Mouse (Mus musculus) liver, embryonic 18 days (tissue): ENCODE results near the gene Gm16253. TPM values are rescaled to one million over a fixed set of nuclear protein-coding genes. Genes with fewer than 3 reads are reported as not detected.

Source experiments
- polyA plus RNA-seq: library from polyadenylated mRNA; depleted of rRNA; stranded (reverse); fragments of >200 nt; gene quantifications from 2 replicates; pipeline ENCODE4 v1.2.3, GENCODE M21; 2012; rRNA removed

Gene Gm16253
- not detected in 2 replicates for polyA plus RNA-seq

GRCm38 (mm10) chr3:96576690-96577541 is at the start of gene Gm16253:
Gm16253 (plus strand) TSS chr3:96576984.

GRCm38 (mm10) chr3:96557694-96558093 is 19.1 kb upstream of the Gm16253 start, which contains the start of gene Txnip:
Txnip (plus strand) TSS chr3:96557957.

GRCm38 (mm10) chr3:96593790-96594560 is 17.2 kb downstream of the Gm16253 start, which contains the start of gene Polr3gl:
Polr3gl (minus strand) TSS chr3:96594181.

GRCm38 (mm10) chr3:96596228-96596707 is 19.5 kb downstream of the Gm16253 start, which contains the start of gene Ankrd34a:
Ankrd34a (plus strand) TSS chr3:96596636.

GRCm38 (mm10) chr3:96600639-96601250 is 24.0 kb downstream of the Gm16253 start, which contains the start of gene Lix1l:
Lix1l (plus strand) TSS chr3:96601149.

GRCm38 (mm10) chr3:96629729-96630600 is 53.2 kb downstream of the Gm16253 start, which contains the start of gene Rbm8a:
Rbm8a (plus strand) TSS chr3:96629933.

Other genes starting within 250 kb of the Gm16253 start
- 0.05 and 0.07 TPM in 2 replicates for gene BC107364, start 124.7 kb upstream of the Gm16253 start, polyA plus RNA-seq
- 40.3 and 47.5 TPM in 2 replicates for gene Hfe2, start 51.8 kb upstream of the Gm16253 start, polyA plus RNA-seq
- 144 and 281 TPM in 2 replicates for gene Txnip, start 19.0 kb upstream of the Gm16253 start, polyA plus RNA-seq
- gene Polr3gl, start 17.2 kb downstream of the Gm16253 start, polyA plus RNA-seq: 19.6 and 26.1 TPM in 2 replicates
- 0.03 and 0.04 TPM in 2 replicates for gene Ankrd34a, start 19.7 kb downstream of the Gm16253 start, polyA plus RNA-seq
- gene Lix1l, start 24.2 kb downstream of the Gm16253 start, polyA plus RNA-seq: 3.6 and 3.8 TPM in 2 replicates
- 18.6 and 20.5 TPM in 2 replicates for gene Rbm8a, start 52.9 kb downstream of the Gm16253 start, polyA plus RNA-seq
- gene Pex11b, start 58.4 kb downstream of the Gm16253 start, polyA plus RNA-seq: 16.6 and 17.3 TPM in 2 replicates
- gene Gm42957, start 58.5 kb downstream of the Gm16253 start, polyA plus RNA-seq: 0.01 and 0.04 TPM in 2 replicates
- 0.61 TPM in 2 replicates for gene Itga10, start 68.6 kb downstream of the Gm16253 start, polyA plus RNA-seq
- gene Ankrd35, start 93.1 kb downstream of the Gm16253 start, polyA plus RNA-seq: 0.34 and 0.50 TPM in 2 replicates
- gene Pias3, start 119.4 kb downstream of the Gm16253 start, polyA plus RNA-seq: 5.5 and 6.9 TPM in 2 replicates
- gene Nudt17, start 131.6 kb downstream of the Gm16253 start, polyA plus RNA-seq: 0.32 and 0.43 TPM in 2 replicates
- 18.6 and 20.2 TPM in 2 replicates for gene Polr3c, start 150.6 kb downstream of the Gm16253 start, polyA plus RNA-seq
- 14.4 and 15.0 TPM in 2 replicates for gene Rnf115, start 150.7 kb downstream of the Gm16253 start, polyA plus RNA-seq